Mouse (Mus musculus) midbrain, embryonic 14.5 days (tissue): ENCODE data around the gene AL731706.2. TPM values are rescaled to one million over a fixed set of nuclear protein-coding genes. Genes with fewer than 3 reads are reported as not detected.

Source experiments
- ATAC-seq: fragments of 200-750 bp; cut with Nextera tagmentation; 2 replicates; pipeline ENCODE4 v1.8.0; 2017; ENCODE audit warnings: moderate number of reproducible peaks, moderate library complexity; ENCODE audit not compliant: low FRiP score, low TSS enrichment
- DNase-seq: peaks from one replicate; pipeline ENCODE4 v3.0.0-alpha.2; 2015
- H3K27ac ChIP-seq: fragments of 300-500 bp; sonication (generic); replicated peaks from 2 replicates; pipeline ENCODE4 v1.5.1; 2014; ENCODE audit warnings: mild to moderate bottlenecking, low read depth, low read length, moderate library complexity
- H3K27me3 ChIP-seq: fragments of 300-500 bp; sonication (generic); 2 replicates; pipeline ENCODE4 v1.6.1; 2014; ENCODE audit warnings: low read length, control low read depth, mixed read lengths; ENCODE audit not compliant: control insufficient read depth, insufficient read depth
- H3K36me3 ChIP-seq: fragments of 300-500 bp; sonication (generic); 2 replicates; pipeline ENCODE4 v1.6.1; 2014; ENCODE audit warnings: low read length, control low read depth; ENCODE audit not compliant: control insufficient read depth, insufficient read depth
- H3K4me1 ChIP-seq: fragments of 300-500 bp; sonication (generic); 2 replicates; pipeline ENCODE4 v1.6.1; 2014; ENCODE audit warnings: mild to moderate bottlenecking, antibody characterized with exemption, low read length, control low read depth; ENCODE audit not compliant: control insufficient read depth, insufficient read depth
- H3K4me2 ChIP-seq: fragments of 300-500 bp; sonication (generic); 2 replicates; pipeline ENCODE4 v1.6.1; 2014; ENCODE audit warnings: mild to moderate bottlenecking, low read length, moderate library complexity
- H3K4me3 ChIP-seq: fragments of 300-500 bp; sonication (generic); replicated peaks from 2 replicates; pipeline ENCODE4 v1.5.1; 2014; ENCODE audit warnings: low read depth, low read length
- H3K9ac ChIP-seq: fragments of 300-500 bp; sonication (generic); replicated peaks from 2 replicates; pipeline ENCODE4 v1.6.1; 2014; ENCODE audit warnings: mild to moderate bottlenecking, low read length, moderate library complexity
- H3K9me3 ChIP-seq: fragments of 300-500 bp; sonication (generic); 2 replicates; pipeline ENCODE4 v1.6.1; 2016; ENCODE audit warnings: low read length, control low read depth, mixed read lengths; ENCODE audit not compliant: control insufficient read depth
- WGBS: fragments of 180-500 bp; shearing (Covaris S2); extraction: QIAGEN DNeasy Blood & Tissue Kit; methylation state at CpG from one replicate; pipeline ENCODE4 v1.1.7; 2014; 5-methylcytosine and 5-hydroxymethylcytosine counted together
- polyA plus RNA-seq: library from polyadenylated mRNA; unstranded; fragments of >200 nt; fragmentation: Nextera tagmentation; extraction: Ambion mirVana; gene quantifications from 2 replicates; pipeline ENCODE4 v1.2.1, GENCODE M21; 2014

Gene AL731706.2
- polyA plus RNA-seq, 1 experiment from 2014 or later, result 20.3 TPM

DNA sequence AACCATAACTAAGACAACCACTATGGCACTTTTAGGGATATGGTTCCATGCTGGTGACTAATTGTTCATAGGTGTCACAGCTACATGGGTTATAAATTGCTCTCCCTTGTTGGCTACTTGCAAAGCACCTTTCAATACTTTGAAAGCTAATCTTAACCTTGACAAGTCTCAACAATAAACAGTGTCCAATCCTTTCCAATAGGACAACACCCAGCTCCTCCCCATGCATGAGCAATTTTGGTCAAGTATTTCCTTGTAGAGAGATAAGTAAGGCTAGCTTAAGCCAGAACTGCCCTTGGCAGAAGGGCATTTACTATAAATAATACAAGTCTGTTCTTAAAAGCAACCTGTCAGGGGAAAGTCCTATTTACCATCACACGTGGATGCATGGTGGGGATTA lies 47.5 kb downstream of the AL731706.2 start:
- Histone ChIP-seq H3K27ac (no peak overlapping the region), H3K27me3 (no peaks in the 10 kb centered on the region), H3K9ac (no peak overlapping the region), H3K36me3 (no peaks in the 10 kb centered on the region), H3K4me1 (no peaks in the 10 kb centered on the region), H3K4me3 (no peak overlapping the region), H3K4me2 (no peak overlapping the region), H3K9me3 (no peaks in the 10 kb centered on the region)
- 47% methylated on average over 1 of the region's 1 CpGs for WGBS
- ATAC-seq (no peak), DNase-seq (no peak)

DNA sequence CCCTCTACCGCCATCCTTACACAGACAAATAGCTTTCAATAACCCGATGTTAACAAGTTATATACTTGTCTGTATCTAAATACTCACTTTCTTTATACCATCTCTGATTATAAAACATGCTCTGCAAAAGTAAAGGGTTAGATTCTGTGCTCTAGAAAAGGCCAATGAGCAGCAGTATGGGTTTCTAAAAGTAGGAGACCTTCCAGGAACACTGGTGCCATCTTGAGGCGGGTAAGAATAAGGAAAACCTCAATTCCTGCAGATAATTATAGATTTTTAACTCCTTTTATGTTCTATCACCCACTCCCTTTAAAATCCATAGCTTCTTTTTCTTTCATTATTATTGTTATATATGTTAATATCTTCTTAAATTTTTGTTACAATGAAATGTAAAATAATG lies 49.6 kb downstream of the AL731706.2 start:
- no peaks in the 10 kb centered on the region for H3K4me1 ChIP-seq
- WGBS, result 74% methylated on average over 3 of the region's 3 CpGs
- DNase-seq, result peak; percentile 39
- no peak overlapping the region for H3K4me2 ChIP-seq
- no peak overlapping the region for H3K4me3 ChIP-seq
- ATAC-seq, result no peak
- no peaks in the 10 kb centered on the region for H3K9me3 ChIP-seq
- H3K36me3 ChIP-seq, result no peaks in the 10 kb centered on the region
- H3K27me3 ChIP-seq, result no peaks in the 10 kb centered on the region
- H3K9ac ChIP-seq, result no peak overlapping the region
- no peak overlapping the region for H3K27ac ChIP-seq

Other genes with a start within 250 kb of the AL731706.2 start
- gene Snap25, start 172.2 kb downstream of the AL731706.2 start, polyA plus RNA-seq, result 125 and 138 TPM in 2 replicates
- 12.7 and 13.8 TPM in 2 replicates for gene Slx4ip, start 5.5 kb upstream of the AL731706.2 start, polyA plus RNA-seq
- 15.3 and 22.4 TPM in 2 replicates for gene AL731706.1, start 5.7 kb upstream of the AL731706.2 start, polyA plus RNA-seq
- 10.5 and 13.8 TPM in 2 replicates for gene Mkks, start 5.7 kb upstream of the AL731706.2 start, polyA plus RNA-seq
- gene Jag1, start 231.0 kb upstream of the AL731706.2 start, polyA plus RNA-seq, result 9.5 and 18.4 TPM in 2 replicates